Mouse (Mus musculus) liver, embryonic 14.5 days (tissue): ENCODE data around the gene E2f8.

Experiments used
- CTCF ChIP-seq: IDR thresholded peaks from 2 replicates; pipeline ENCODE4 v1.5.1; 2016; ENCODE audit warnings: antibody characterized with exemption, low read depth, control low read depth
- EP300 ChIP-seq: IDR thresholded peaks from 2 replicates; pipeline ENCODE4 v1.6.1; 2016; ENCODE audit warnings: antibody characterized with exemption, low read depth

- TF ChIP-seq CTCF (no peak), EP300 (no peak)
Observed at GRCm38 (mm10) chr7:48898416-48898815, 17.0 kb upstream of the E2f8 start.
